7 mouse cellular contexts compared by ENCODE assay signal in the genomic region with DNA sequence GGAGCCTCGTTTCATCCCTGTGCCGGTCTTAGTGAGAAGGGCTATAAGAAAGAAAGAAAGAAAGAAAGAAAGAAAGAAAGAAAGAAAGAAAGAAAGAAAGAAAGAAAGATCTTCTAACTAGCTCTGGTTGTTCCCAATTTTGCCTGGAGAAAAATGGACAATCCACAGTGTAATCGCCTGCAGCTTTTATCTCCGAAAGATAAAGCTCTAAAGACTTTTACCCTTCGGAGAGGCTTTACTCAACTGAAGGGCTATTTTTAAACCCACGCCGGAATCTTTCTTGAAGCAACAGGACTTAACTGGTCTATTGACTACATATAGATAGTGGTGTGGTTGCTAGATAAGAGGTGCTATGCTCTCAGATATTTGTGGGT. TPM values are rescaled to one million over a fixed set of nuclear protein-coding genes. Genes with fewer than 3 reads are reported as not detected.
DNase-seq lines count a peak whose midpoint lies in the region; ATAC-seq lines count a peak whose summit lies in the region.

No protein-coding gene starts in this region.

- no peak for DNase-seq in ovary, postnatal 14 days (ENCODE audit: low spot score)
- no peak for DNase-seq in ovary, postnatal 36 days (ENCODE audit: low spot score)

- peak overlapping the region; percentile 89 for H3K9ac ChIP-seq in limb, embryonic 12.5 days (replicated peaks)
- peak overlapping the region; percentile 90 for H3K9ac ChIP-seq in stomach, embryonic 14.5 days (replicated peaks; ENCODE audit: low read depth, low read length)

- peaks cover 82% of the 10 kb centered on the region for H3K4me1 ChIP-seq in megakaryocyte, embryonic 14.5 days
- peaks cover 67% of the 10 kb centered on the region for H3K4me1 ChIP-seq in erythroblast, embryonic 14.5 days (ENCODE audit: control insufficient read depth)
- H3K4me1 ChIP-seq in limb, embryonic 12.5 days (replicated peaks), result peaks cover 35% of the 10 kb centered on the region
- H3K4me1 ChIP-seq in stomach, embryonic 14.5 days (ENCODE audit: control insufficient read depth, insufficient read depth, low read length), result peaks cover 27% of the 10 kb centered on the region

- peak overlapping the region; percentile 74 for H3K4me2 ChIP-seq in limb, embryonic 12.5 days
- peak overlapping the region; percentile 89 for H3K4me2 ChIP-seq in stomach, embryonic 14.5 days (replicated peaks; ENCODE audit: low read depth, low read length)

- no peaks in the 10 kb centered on the region for H3K27me3 ChIP-seq in megakaryocyte, embryonic 14.5 days (replicated peaks)
- H3K27me3 ChIP-seq in erythroblast, embryonic 14.5 days (ENCODE audit: control insufficient read depth), result no peaks in the 10 kb centered on the region
- H3K27me3 ChIP-seq in limb, embryonic 12.5 days, result no peaks in the 10 kb centered on the region
- H3K27me3 ChIP-seq in stomach, embryonic 14.5 days (ENCODE audit: control insufficient read depth, insufficient read depth, low read length), result no peaks in the 10 kb centered on the region

- H3K9me3 ChIP-seq in megakaryocyte, embryonic 14.5 days, result no peaks in the 10 kb centered on the region
- H3K9me3 ChIP-seq in erythroblast, embryonic 14.5 days (ENCODE audit: control insufficient read depth, low read length), result no peaks in the 10 kb centered on the region
- H3K9me3 ChIP-seq in limb, embryonic 12.5 days, result no peaks in the 10 kb centered on the region
- H3K9me3 ChIP-seq in stomach, embryonic 14.5 days (ENCODE audit: control insufficient read depth, low read depth, low read length), result no peaks in the 10 kb centered on the region

- WGBS in limb, embryonic 12.5 days, result 1% methylated on average over 7 of the region's 7 CpGs
- WGBS in stomach, embryonic 14.5 days, result under 1% methylated on average over 7 of the region's 7 CpGs

- H3K36me3 ChIP-seq in megakaryocyte, embryonic 14.5 days (replicated peaks; ENCODE audit: low read length), result peaks cover 20% of the 10 kb centered on the region
- peaks cover 28% of the 10 kb centered on the region for H3K36me3 ChIP-seq in erythroblast, embryonic 14.5 days (ENCODE audit: control insufficient read depth)
- H3K36me3 ChIP-seq in limb, embryonic 12.5 days, result peaks cover 16% of the 10 kb centered on the region
- peaks cover 9% of the 10 kb centered on the region for H3K36me3 ChIP-seq in stomach, embryonic 14.5 days (ENCODE audit: control insufficient read depth, insufficient read depth, low read length)

- H3K4me3 ChIP-seq in megakaryocyte, embryonic 14.5 days (replicated peaks), result peak overlapping the region; percentile 99
- peak overlapping the region; percentile 88 for H3K4me3 ChIP-seq in erythroblast, embryonic 14.5 days (replicated peaks)
- H3K4me3 ChIP-seq in limb, embryonic 12.5 days (replicated peaks), result peak overlapping the region; percentile 83
- H3K4me3 ChIP-seq in stomach, embryonic 14.5 days (ENCODE audit: low read depth, low read length), result peak overlapping the region; percentile 63

- ATAC-seq in megakaryocyte, adult 5-6 weeks (ENCODE audit: poor library complexity, severe bottlenecking), result no peak
- no peak for ATAC-seq in limb, embryonic 12.5 days (ENCODE audit: insufficient number of reproducible peaks, insufficient read depth, low FRiP score, low TSS enrichment, low read depth)
- 0 out of 2 replicates have a peak, but pooled peaks have one; percentile 42 for ATAC-seq in stomach, embryonic 14.5 days (ENCODE audit: insufficient number of reproducible peaks, insufficient read depth, low FRiP score, low read depth)

- H3K27ac ChIP-seq in limb, embryonic 12.5 days, result peak overlapping the region; percentile 93
- H3K27ac ChIP-seq in stomach, embryonic 14.5 days (ENCODE audit: low read length), result peak overlapping the region; percentile 95

RNA-seq across cellular contexts. Expression of a gene that starts 0.5 kb away (rescaled TPM):
- 4.9 and 8.6 TPM in 2 replicates for polyA plus RNA-seq in megakaryocyte, embryonic 14.5 days (2012; ENCODE audit: insufficient read depth, low replicate concordance)
- 52.0 and 52.5 TPM in 2 replicates for total RNA-seq in megakaryocyte, adult 5-6 weeks (2015)
- 75.3 and 75.8 TPM in 2 replicates for total RNA-seq in megakaryocyte, adult 5-6 weeks (2017)
- polyA plus RNA-seq in erythroblast, embryonic 14.5 days (2012), result 1.0 and 1.2 TPM in 2 replicates
- polyA plus RNA-seq in limb, embryonic 12.5 days (2016; fragmentation: Nextera tagmentation; extraction: Ambion mirVana), result 242 and 246 TPM in 2 replicates
- polyA plus RNA-seq in stomach, embryonic 14.5 days (2014; fragmentation: Nextera tagmentation; extraction: Ambion mirVana), result 151 and 157 TPM in 2 replicates

Comparison
In these comparisons a context has a peak if more than half of its experiments do, and no peak if none do; other contexts are left out.
1. RNA of a gene that starts 0.5 kb away (polyA plus RNA-seq): 242 to 246 TPM in limb, embryonic 12.5 days and 151 to 157 TPM in stomach, embryonic 14.5 days; 4.9 to 8.6 TPM in megakaryocyte, embryonic 14.5 days and 1.0 to 1.2 TPM in erythroblast, embryonic 14.5 days; every median in the first group is over 10 times any median in the second.
2. Peak in every context shown above with its lines, with median percentiles within 50 percentile points of each other: H3K4me3 ChIP-seq.